ENCODE assay signal across 8 mouse cellular contexts in genomic region chr13:99344599-99345575, GRCm38 (mm10). TPM values are rescaled to one million over a fixed set of nuclear protein-coding genes. Genes with fewer than 3 reads are reported as not detected.
DNase-seq lines count a peak whose midpoint lies in the region; ATAC-seq lines count a peak whose summit lies in the region.

TSS of gene Ptcd2 (minus strand) at chr13:99344705.
TSS of gene Mrps27 (plus strand) at chr13:99344786.

- H3K9ac ChIP-seq in intestine, embryonic 14.5 days (ENCODE audit: low read length), result peak within 1 kb of the TSS; percentile 84

- peak; percentile 96 for DNase-seq in adrenal gland, adult 18-20 months (ENCODE audit: low spot score in 2 of 2)
- peak; percentile 97 for DNase-seq in embryo, embryonic 11 days
- peak; percentile 97 for DNase-seq in gastrocnemius, postnatal 25 days
- DNase-seq in intestine, embryonic 14.5 days (ENCODE audit: low spot score), result peak; percentile 98
- DNase-seq in left cerebral cortex, postnatal 14 days (ENCODE audit: low spot score in 2 of 2), result peak; percentile 98
- peak; percentile 96 for DNase-seq in mesoderm, embryonic 11.5 days (ENCODE audit: low read depth, low spot score)
- DNase-seq in right cerebral cortex, postnatal 36 days (ENCODE audit: low spot score in 2 of 2), result peak; percentile 97 to 98
- DNase-seq in yolk sac, embryonic 10.5 days (ENCODE audit: low spot score), result peak; percentile 96

- H3K27me3 ChIP-seq in intestine, embryonic 14.5 days (replicated peaks; ENCODE audit: control insufficient read depth, insufficient read depth, low read length), result no peaks in the 10 kb centered on the region

- ATAC-seq in intestine, embryonic 14.5 days (replicated peaks; ENCODE audit: low FRiP score, low TSS enrichment, low read depth), result peak; percentile 99

- peak within 1 kb of the TSS; percentile 81 for H3K4me2 ChIP-seq in intestine, embryonic 14.5 days (ENCODE audit: low read length)

- no peaks in the 10 kb centered on the region for H3K9me3 ChIP-seq in intestine, embryonic 14.5 days (ENCODE audit: control insufficient read depth, low read length)

- peak within 1 kb of the TSS; percentile 97 for H3K4me3 ChIP-seq in intestine, embryonic 14.5 days (ENCODE audit: low read depth, low read length)

- peaks cover 41% of the 10 kb centered on the region for H3K36me3 ChIP-seq in intestine, embryonic 14.5 days (ENCODE audit: control insufficient read depth, insufficient read depth, low read length)

- peak within 1 kb of the TSS; percentile 82 for H3K27ac ChIP-seq in intestine, embryonic 14.5 days (ENCODE audit: low read depth)

- WGBS in intestine, embryonic 14.5 days, result 2% methylated on average over 39 of the region's 39 CpGs

- peaks cover 12% of the 10 kb centered on the region; the same call in 1 of the 2 replicates for H3K4me1 ChIP-seq in intestine, embryonic 14.5 days (replicated peaks; ENCODE audit: control insufficient read depth, insufficient read depth, low read length)

- intact Hi-C loops in left cerebral cortex, postnatal 14 days (cut with DNase I), result no loop called here

RNA-seq across cellular contexts. Expression of gene Ptcd2, which starts in this region (rescaled TPM):
- total RNA-seq in adrenal gland, adult 18-20 months (2021), result 10 to 100 TPM; 30.1 to 31.5 TPM
- total RNA-seq in gastrocnemius, postnatal 25 days (2021), result 10 to 100 TPM; 27.6 to 30.3 TPM
- polyA plus RNA-seq in intestine, embryonic 14.5 days (2014; fragmentation: Nextera tagmentation; extraction: Ambion mirVana), result 54.6 and 58.7 TPM in 2 replicates
- 10 to 100 TPM; 38.3 to 40.1 TPM for total RNA-seq in left cerebral cortex, postnatal 14 days (2021)

RNA-seq across cellular contexts. Expression of gene Mrps27, which starts in this region (rescaled TPM):
- total RNA-seq in adrenal gland, adult 18-20 months (2021), result 10 to 100 TPM; 39.8 to 40.9 TPM
- 10 to 100 TPM; 25.8 to 30.8 TPM for total RNA-seq in gastrocnemius, postnatal 25 days (2021)
- polyA plus RNA-seq in intestine, embryonic 14.5 days (2014; fragmentation: Nextera tagmentation; extraction: Ambion mirVana), result 69.7 and 71.1 TPM in 2 replicates
- 10 to 100 TPM; 26.4 to 27.7 TPM for total RNA-seq in left cerebral cortex, postnatal 14 days (2021)

Comparison
In these comparisons a context has a peak if more than half of its experiments do, and no peak if none do; other contexts are left out.
1. Peak in every context shown above with its lines: DNase-seq, ATAC-seq, H3K4me3 ChIP-seq and H3K27ac ChIP-seq.